Mouse (Mus musculus) liver, adult 2 months (tissue): ENCODE results near the gene Rps9.
"Not testable (repeated sequence)": the region's sequence is repeated elsewhere in the genome, so short reads cannot be mapped to it uniquely, and the experiment has no call there.

ENCODE experiments used
- CTCF ChIP-seq: fragments of 200-500 bp; IDR thresholded peaks from 2 replicates; pipeline ENCODE4 v1.5.1; 2011; ENCODE audit warnings: low read depth, low read length, control low read depth
- POLR2A ChIP-seq: fragments of 200-500 bp; IDR thresholded peaks from 2 replicates; pipeline ENCODE4 v1.6.1; 2011; ENCODE audit warnings: low read length, control low read depth; ENCODE audit not compliant: insufficient read depth; ENCODE audit errors: extremely low read depth

DNA sequence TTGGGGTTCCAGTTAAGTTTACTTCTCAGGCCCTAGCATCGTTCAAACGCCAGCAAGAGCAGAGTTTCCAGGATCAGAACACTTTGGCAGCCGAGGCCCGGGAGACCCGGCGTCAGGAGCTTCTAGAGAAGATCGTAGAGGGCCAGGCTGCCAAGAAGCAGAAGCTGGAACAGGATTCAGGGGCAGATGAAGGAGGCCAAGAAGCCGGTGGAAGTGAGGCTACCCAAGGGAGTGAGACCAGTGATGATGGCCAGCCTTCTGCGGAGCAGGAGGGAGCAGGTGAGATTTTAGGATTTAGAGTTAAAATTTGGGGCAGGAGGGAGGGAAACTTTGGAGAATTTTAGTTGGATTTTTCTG lies 8.9 kb upstream of the Rps9 start:
- not testable (repeated sequence) for TF ChIP-seq CTCF, POLR2A
